In genomic region chr5:140083911-140084310, GRCm38 (mm10) we compare ENCODE assay signal across 27 mouse cellular contexts.
DNase-seq lines count a peak whose midpoint lies in the region; ATAC-seq and TF ChIP-seq lines count a peak whose summit lies in the region.
"Had no signal": no experiment of that assay in that cellular context is flagged by ENCODE, and none has a peak within 500 bp of the region (broad histone marks: within the 10 kb centered on the region; RNA-seq: fewer than 3 reads in every experiment).

No protein-coding gene starts in this region.

- H3K36me3 ChIP-seq in midbrain, postnatal 0 days (ENCODE audit: insufficient read depth, low read length), result no peaks in the 10 kb centered on the region
- H3K36me3 ChIP-seq in midbrain, embryonic 16.5 days (ENCODE audit: control insufficient read depth, insufficient read depth, low read length), result no peaks in the 10 kb centered on the region
- H3K36me3 ChIP-seq: heart, embryonic 15.5 days; hindbrain, embryonic 15.5 days; intestine, embryonic 15.5 days had no signal

- H3K27ac ChIP-seq in gastrocnemius, adult 2 months, result peak overlapping the region; percentile 56
- H3K27ac ChIP-seq in midbrain, postnatal 0 days (ENCODE audit: low read depth, low read length), result no peak overlapping the region
- H3K27ac ChIP-seq in midbrain, embryonic 16.5 days (ENCODE audit: low read length), result no peak overlapping the region
- H3K27ac ChIP-seq: embryonic facial prominence, embryonic 12.5 days; heart, embryonic 15.5 days; hindbrain, embryonic 12.5 days; hindbrain, embryonic 15.5 days; intestine, embryonic 15.5 days had no signal

- no peak for TF ChIP-seq CTCF in gastrocnemius, adult 2 months (IDR thresholded peaks at IDR 0.05)
- no peak for TF ChIP-seq CTCF in midbrain, postnatal 0 days (IDR thresholded peaks at IDR 0.05)

- DNase-seq in gastrocnemius, adult 2 months, result peak; percentile 65
- DNase-seq in gastrocnemius, postnatal 10 days, result no peak
- DNase-seq in midbrain, postnatal 0 days (ENCODE audit: low spot score), result peak; percentile 50
- DNase-seq in gastrocnemius, postnatal 14 days, result peak; percentile 15
- peak; percentile 71 for DNase-seq in skeletal muscle tissue, adult 2 months (ENCODE audit: low read depth, low spot score)
- DNase-seq in spleen, postnatal 14 days (ENCODE audit: low spot score in 2 of 2), result no peak
- no peak for DNase-seq in kidney, adult 18-20 months
- DNase-seq: adrenal gland, adult 2 months; adrenal gland, postnatal 14 days; cerebellum, adult 11 months; cerebellum, adult 2 months; cerebellum, adult 9-11 months; cerebellum, postnatal 25 days; forebrain, postnatal 0 days; heart, adult 18-20 months; heart, postnatal 10 days; heart, postnatal 4 days had no signal

- no peaks in the 10 kb centered on the region for H3K27me3 ChIP-seq in midbrain, postnatal 0 days (ENCODE audit: insufficient read depth, low read length)
- H3K27me3 ChIP-seq in midbrain, embryonic 16.5 days (ENCODE audit: control insufficient read depth, insufficient read depth, low read depth, low read length), result no peaks in the 10 kb centered on the region
- H3K27me3 ChIP-seq: embryonic facial prominence, embryonic 12.5 days; embryonic facial prominence, embryonic 15.5 days; heart, embryonic 12.5 days; heart, embryonic 15.5 days; hindbrain, embryonic 12.5 days; hindbrain, embryonic 15.5 days; intestine, embryonic 15.5 days had no signal

- intact Hi-C loops in gastrocnemius, adult 2 months (cut with DNase I), result no loop called here
- intact Hi-C loops in gastrocnemius, postnatal 14 days (cut with DNase I; ENCODE audit: low total_unique reads), result no loop called here

- no peak overlapping the region for H3K4me3 ChIP-seq in gastrocnemius, adult 2 months
- no peak overlapping the region for H3K4me3 ChIP-seq in midbrain, postnatal 0 days (ENCODE audit: low read depth, low read length)
- no peak overlapping the region for H3K4me3 ChIP-seq in midbrain, embryonic 16.5 days (ENCODE audit: low read depth, low read length)
- H3K4me3 ChIP-seq: embryonic facial prominence, embryonic 12.5 days; embryonic facial prominence, embryonic 15.5 days; heart, embryonic 12.5 days; heart, embryonic 15.5 days; hindbrain, embryonic 12.5 days; hindbrain, embryonic 15.5 days; intestine, embryonic 15.5 days had no signal

- H3K4me1 ChIP-seq in midbrain, postnatal 0 days (ENCODE audit: insufficient read depth, low read length), result no peaks in the 10 kb centered on the region
- H3K4me1 ChIP-seq in midbrain, embryonic 16.5 days (ENCODE audit: control insufficient read depth, insufficient read depth, low read length), result peaks cover 5% of the 10 kb centered on the region; the same call in 1 of the 2 replicates
- H3K4me1 ChIP-seq: embryonic facial prominence, embryonic 12.5 days; heart, embryonic 12.5 days; heart, embryonic 15.5 days; intestine, embryonic 15.5 days had no signal

- 47% methylated on average over 5 of the region's 5 CpGs for WGBS in midbrain, postnatal 0 days
- WGBS in midbrain, embryonic 16.5 days, result 59% methylated on average over 5 of the region's 5 CpGs

- ATAC-seq in midbrain, postnatal 0 days (ENCODE audit: low FRiP score), result no peak
- no peak for ATAC-seq in midbrain, embryonic 16.5 days
- ATAC-seq: CD4-positive, CD25-positive, alpha-beta regulatory T cell, adult 4 months; forebrain, embryonic 14.5 days; forebrain, postnatal 0 days had no signal

- no peak overlapping the region for H3K4me2 ChIP-seq in midbrain, postnatal 0 days (ENCODE audit: low read depth, low read length, poor library complexity, severe bottlenecking)
- no peak overlapping the region for H3K4me2 ChIP-seq in midbrain, embryonic 16.5 days (ENCODE audit: low read length)
- H3K4me2 ChIP-seq: embryonic facial prominence, embryonic 12.5 days; embryonic facial prominence, embryonic 15.5 days; heart, embryonic 12.5 days; heart, embryonic 15.5 days; hindbrain, embryonic 12.5 days; hindbrain, embryonic 15.5 days; intestine, embryonic 15.5 days had no signal

- no peak overlapping the region for H3K9ac ChIP-seq in midbrain, postnatal 0 days (replicated peaks; ENCODE audit: low read length, poor library complexity, severe bottlenecking)
- no peak overlapping the region for H3K9ac ChIP-seq in midbrain, embryonic 16.5 days (ENCODE audit: low read depth, low read length)
- H3K9ac ChIP-seq: embryonic facial prominence, embryonic 12.5 days; embryonic facial prominence, embryonic 15.5 days; forebrain, postnatal 0 days; heart, embryonic 12.5 days; heart, embryonic 15.5 days; hindbrain, embryonic 12.5 days; hindbrain, embryonic 15.5 days; intestine, embryonic 15.5 days had no signal

- no peaks in the 10 kb centered on the region for H3K9me3 ChIP-seq in midbrain, postnatal 0 days (ENCODE audit: low read length)
- H3K9me3 ChIP-seq in midbrain, embryonic 16.5 days (replicated peaks; ENCODE audit: control insufficient read depth, low read length, poor library complexity, severe bottlenecking), result no peaks in the 10 kb centered on the region
- H3K9me3 ChIP-seq: embryonic facial prominence, embryonic 12.5 days; embryonic facial prominence, embryonic 15.5 days; heart, embryonic 12.5 days; heart, embryonic 15.5 days; hindbrain, embryonic 12.5 days; hindbrain, embryonic 15.5 days; intestine, embryonic 15.5 days had no signal

Comparison
In these comparisons a context has a peak if more than half of its experiments do, and no peak if none do; other contexts are left out.
1. DNase-seq: peak in gastrocnemius, adult 2 months (single experiment), midbrain, postnatal 0 days (single experiment), gastrocnemius, postnatal 14 days (single experiment) and skeletal muscle tissue, adult 2 months (single experiment); none in gastrocnemius, postnatal 10 days (single experiment), spleen, postnatal 14 days (0 of 2) and kidney, adult 18-20 months (single experiment).